Mouse (Mus musculus) testis, adult 2 months (tissue): ENCODE results near the gene Procr. TPM values are rescaled to one million over a fixed set of nuclear protein-coding genes. Genes with fewer than 3 reads are reported as not detected.

Source experiments
- H3K27ac ChIP-seq: fragments of 200-500 bp; 2 replicates; pipeline ENCODE4 v1.5.1; 2012; ENCODE audit warnings: low read depth, low read length; ENCODE audit not compliant: control insufficient read depth, insufficient read depth
- H3K27me3 ChIP-seq: fragments of 200-500 bp; 2 replicates; pipeline ENCODE4 v1.6.1; 2012; ENCODE audit warnings: mild to moderate bottlenecking, low read length, moderate library complexity; ENCODE audit not compliant: control insufficient read depth, insufficient read depth
- H3K36me3 ChIP-seq: fragments of 200-500 bp; 2 replicates; pipeline ENCODE4 v1.6.1; 2012; ENCODE audit warnings: mild to moderate bottlenecking, low read length; ENCODE audit not compliant: control insufficient read depth, insufficient read depth
- H3K4me1 ChIP-seq: fragments of 200-500 bp; 2 replicates; pipeline ENCODE4 v1.6.1; 2012; ENCODE audit warnings: low read length; ENCODE audit not compliant: control insufficient read depth, insufficient read depth
- H3K4me3 ChIP-seq: fragments of 200-500 bp; 2 replicates; pipeline ENCODE4 v1.5.1; 2012; ENCODE audit warnings: low read depth, mild to moderate bottlenecking, low read length, moderate library complexity, mixed read lengths; ENCODE audit not compliant: control insufficient read depth
- CTCF ChIP-seq: fragments of 200-500 bp; IDR thresholded peaks from 2 replicates; pipeline ENCODE4 v1.5.1; 2012; ENCODE audit warnings: low read depth, mild to moderate bottlenecking, inconsistent platforms, low read length, moderate library complexity; ENCODE audit not compliant: control insufficient read depth, insufficient read depth, insufficient replicate concordance
- POLR2A ChIP-seq: fragments of 200-500 bp; IDR thresholded peaks from 2 replicates; pipeline ENCODE4 v1.6.1; 2012; ENCODE audit warnings: low read depth, mild to moderate bottlenecking, inconsistent platforms, low read length, moderate library complexity; ENCODE audit not compliant: control insufficient read depth
- polyA plus RNA-seq: library from polyadenylated mRNA; depleted of rRNA; stranded (reverse); fragments of >200 nt; gene quantifications from 2 replicates; pipeline ENCODE4 v1.2.3, GENCODE M21; 2012; rRNA removed

The Procr gene
- polyA plus RNA-seq, 1 experiment = 0.22 TPM

DNA sequence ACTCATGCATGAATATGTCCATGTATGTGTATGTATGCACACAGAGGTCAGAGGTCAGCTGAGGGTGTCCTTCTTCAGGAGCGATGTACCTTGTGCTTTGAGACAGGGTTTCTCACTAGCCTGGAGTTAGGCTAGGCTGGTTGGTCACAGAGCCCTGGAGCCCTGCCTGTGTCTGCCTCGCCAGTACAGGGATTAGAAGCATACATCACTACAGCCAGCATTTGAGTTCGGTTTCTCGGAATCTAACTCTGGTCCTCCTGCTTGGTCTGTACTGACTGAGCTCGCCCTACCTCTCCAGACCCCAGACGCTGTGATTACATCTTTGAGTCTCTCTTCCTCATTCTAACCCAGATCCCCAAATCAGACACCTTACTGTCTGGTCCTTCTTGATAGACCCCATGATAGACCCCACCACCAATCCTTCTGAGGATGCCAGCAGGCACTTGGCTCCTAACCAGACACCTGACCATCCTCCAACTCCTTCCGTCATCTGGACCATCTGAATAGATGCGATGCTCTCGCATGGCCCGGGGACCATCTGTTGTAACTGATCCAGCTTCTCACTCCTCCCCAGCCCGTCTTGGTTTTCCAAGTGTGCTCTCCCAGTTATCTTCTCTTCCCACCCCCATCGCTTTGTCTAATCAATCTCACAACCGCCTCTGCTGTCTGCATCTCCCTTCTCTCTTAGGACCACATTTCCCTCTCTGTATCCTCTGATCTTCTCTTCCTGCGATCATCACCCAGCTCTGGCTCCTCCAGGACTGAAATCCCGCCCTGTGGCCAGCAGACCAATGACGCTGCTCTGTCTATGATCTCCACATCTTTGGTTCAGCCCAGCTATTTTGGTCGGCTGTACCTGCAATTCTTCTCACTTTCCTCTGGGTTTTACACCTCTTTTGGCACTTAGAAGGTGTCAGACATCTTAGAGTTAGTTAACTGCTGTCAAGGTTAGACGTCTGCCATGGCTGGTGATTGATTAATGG is 37.3 kb downstream of the Procr start:
- no peak overlapping the region for H3K27ac ChIP-seq
- H3K36me3 ChIP-seq = no peaks in the 10 kb centered on the region
- no peaks in the 10 kb centered on the region for H3K27me3 ChIP-seq
- H3K4me1 ChIP-seq = no peaks in the 10 kb centered on the region
- TF ChIP-seq POLR2A (no peak), CTCF (no peak)
- H3K4me3 ChIP-seq = no peak overlapping the region

DNA sequence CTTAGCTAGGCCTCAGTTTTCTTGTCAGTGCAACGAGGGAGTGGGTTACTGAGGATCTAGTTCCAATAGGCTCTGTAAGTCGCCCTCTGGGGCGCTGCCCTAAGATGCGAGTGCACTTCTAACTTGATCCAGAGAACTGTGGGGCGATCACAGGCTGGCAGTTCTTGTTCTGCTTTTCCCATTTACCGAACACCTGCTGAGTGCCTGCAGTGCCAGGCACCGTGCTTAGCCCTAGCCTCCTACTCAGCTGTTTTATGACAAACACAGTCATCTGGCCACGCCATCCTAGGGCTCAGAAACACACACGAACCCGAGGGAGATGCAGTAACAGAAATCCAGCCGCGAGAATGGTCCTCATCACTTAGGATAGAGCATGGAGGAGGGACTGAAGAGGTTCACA is 42.0 kb downstream of the Procr start:
- Histone ChIP-seq H3K27me3 (no peaks in the 10 kb centered on the region), H3K4me3 (no peak overlapping the region), H3K27ac (no peak overlapping the region), H3K4me1 (no peaks in the 10 kb centered on the region), H3K36me3 (no peaks in the 10 kb centered on the region)
- TF ChIP-seq POLR2A = no peak
- TF ChIP-seq CTCF = no peak

DNA sequence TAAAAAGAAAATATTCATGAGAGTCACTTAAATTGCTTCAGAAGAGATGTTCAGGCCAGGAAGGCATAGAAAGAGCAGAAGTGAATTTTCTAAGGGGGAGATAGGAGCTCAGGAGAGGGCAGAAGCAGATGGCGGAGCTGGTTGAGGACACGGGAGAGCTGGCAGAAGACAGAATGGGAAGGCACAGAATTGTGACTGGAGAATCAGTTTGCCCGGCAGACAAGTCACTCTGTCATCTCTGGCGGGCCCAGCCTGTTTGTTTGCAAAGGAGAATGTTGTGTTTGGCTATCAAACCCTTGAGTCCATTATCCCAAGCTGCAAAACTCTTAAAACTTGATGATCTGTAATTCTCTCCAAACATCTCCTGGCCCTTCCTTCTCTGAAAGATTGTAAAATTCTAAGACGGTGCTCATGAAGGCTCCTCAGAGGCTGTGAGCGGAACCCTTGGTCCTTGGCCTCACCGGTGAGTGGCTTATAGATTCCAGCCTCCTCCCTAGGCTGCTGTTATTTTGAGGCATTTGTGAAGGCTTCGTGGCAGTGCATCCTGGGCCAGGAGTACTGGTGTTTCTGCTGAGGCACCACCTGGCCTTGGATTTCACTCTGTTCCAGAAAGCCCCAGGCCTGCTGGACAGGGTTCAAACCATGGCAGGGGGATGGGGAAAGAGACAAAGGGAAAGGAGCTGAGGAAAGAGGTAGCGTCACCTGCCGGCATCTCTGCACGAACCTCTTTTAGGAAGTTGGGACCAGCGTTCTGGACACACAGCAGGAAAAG is 43.9 kb downstream of the Procr start:
- Histone ChIP-seq H3K27ac (no peak overlapping the region), H3K4me1 (no peaks in the 10 kb centered on the region), H3K4me3 (no peak overlapping the region), H3K36me3 (no peaks in the 10 kb centered on the region), H3K27me3 (no peaks in the 10 kb centered on the region)
- TF ChIP-seq CTCF (no peak), POLR2A (no peak)

DNA sequence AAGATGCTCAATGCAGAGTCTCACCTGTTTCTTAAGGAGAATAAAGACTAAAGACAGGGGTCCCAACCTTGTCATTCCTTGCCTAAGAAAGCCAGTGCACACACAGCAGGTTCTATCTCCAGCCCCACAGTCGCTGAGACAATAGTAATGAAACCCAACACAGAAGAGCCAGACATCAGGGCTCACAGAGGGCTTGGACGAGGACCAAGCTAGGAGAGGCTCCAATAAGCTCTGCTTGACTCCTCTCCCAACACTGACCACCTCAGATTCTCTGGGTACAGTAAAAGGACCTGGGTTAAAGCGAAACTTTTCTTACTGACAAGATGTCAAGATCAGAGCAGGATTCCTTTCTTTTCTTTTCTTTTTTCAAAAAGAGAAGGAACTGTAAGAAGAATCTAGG is 47.7 kb downstream of the Procr start:
- TF ChIP-seq POLR2A = no peak
- no peak for TF ChIP-seq CTCF
- Histone ChIP-seq H3K36me3 (no peaks in the 10 kb centered on the region), H3K4me3 (no peak overlapping the region), H3K27ac (no peak overlapping the region), H3K27me3 (no peaks in the 10 kb centered on the region), H3K4me1 (no peaks in the 10 kb centered on the region)

DNA sequence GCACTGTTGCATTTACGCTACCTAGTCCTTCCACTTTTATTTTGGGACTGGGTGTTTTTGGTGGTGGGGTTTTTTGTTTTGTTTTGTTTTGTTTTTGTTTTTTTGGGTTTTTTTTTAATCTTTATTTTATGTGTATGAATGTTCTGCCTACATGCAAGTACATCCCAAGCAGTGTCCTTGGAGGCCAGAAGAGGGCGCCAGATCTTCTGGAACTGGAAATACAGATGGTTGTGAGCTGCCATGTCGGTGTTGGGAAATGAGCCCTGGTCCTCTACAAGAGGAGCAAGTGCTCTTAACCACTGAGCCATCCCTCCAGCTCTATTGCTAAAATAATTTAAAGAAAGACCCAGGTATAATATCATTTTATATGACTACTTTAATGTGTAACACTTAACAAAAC is 51.8 kb downstream of the Procr start:
- no peak overlapping the region for H3K27ac ChIP-seq

DNA sequence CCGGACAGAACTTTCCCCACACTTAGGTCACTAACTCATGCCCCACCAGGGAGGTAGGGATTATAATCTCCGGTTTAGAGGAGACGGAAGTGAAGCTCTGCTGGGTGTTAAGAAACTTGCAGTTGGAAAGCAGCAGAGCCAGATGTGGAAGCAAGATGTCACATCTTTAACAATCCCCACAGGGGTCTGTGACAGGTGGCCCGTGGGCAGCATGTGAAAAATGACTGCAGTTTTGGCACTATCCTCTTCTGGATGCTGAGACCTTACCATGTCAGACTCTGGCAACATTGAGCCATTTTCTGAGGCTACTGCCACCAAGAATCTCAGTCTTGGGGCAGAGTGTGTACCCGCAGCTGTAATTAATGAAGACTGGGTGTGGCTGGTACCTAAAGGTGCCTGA is 53.1 kb downstream of the Procr start:
- no peaks in the 10 kb centered on the region for H3K36me3 ChIP-seq
- H3K27ac ChIP-seq = no peak overlapping the region
- no peak for TF ChIP-seq CTCF
- TF ChIP-seq POLR2A = no peak
- no peaks in the 10 kb centered on the region for H3K27me3 ChIP-seq
- no peaks in the 10 kb centered on the region; the same call in 1 of the 2 replicates for H3K4me1 ChIP-seq
- H3K4me3 ChIP-seq = no peak overlapping the region

More for the DNA sequence above, 51.8 kb downstream of the Procr start:
- H3K4me1 ChIP-seq = no peaks in the 10 kb centered on the region; the same call in 1 of the 2 replicates
- no peaks in the 10 kb centered on the region for H3K36me3 ChIP-seq
- peak; percentile 47; the same call in 1 of the 2 replicates for TF ChIP-seq CTCF
- no peak for TF ChIP-seq POLR2A
- H3K27me3 ChIP-seq = no peaks in the 10 kb centered on the region
- no peak overlapping the region for H3K4me3 ChIP-seq

Other genes starting within 250 kb of the Procr start
- 59.5 TPM in 2 replicates for gene Acss2, start 233.2 kb upstream of the Procr start, polyA plus RNA-seq
- 70.4 and 76.2 TPM in 2 replicates for gene Ggt7, start 232.9 kb upstream of the Procr start, polyA plus RNA-seq
- gene Gss, start 158.3 kb upstream of the Procr start, polyA plus RNA-seq = 4.6 and 5.3 TPM in 2 replicates
- 0.98 and 1.3 TPM in 2 replicates for gene Myh7b, start 139.9 kb upstream of the Procr start, polyA plus RNA-seq
- gene Trpc4ap, start 58.7 kb upstream of the Procr start, polyA plus RNA-seq = 82.2 and 91.7 TPM in 2 replicates
- 28.4 and 29.4 TPM in 2 replicates for gene Edem2, start 21.6 kb upstream of the Procr start, polyA plus RNA-seq
- gene Gm17581, start 15.3 kb upstream of the Procr start, polyA plus RNA-seq = not detected in 2 replicates
- 1.6 and 2.1 TPM in 2 replicates for gene Mmp24, start 24.2 kb downstream of the Procr start, polyA plus RNA-seq
- gene BC029722, start 68.3 kb downstream of the Procr start, polyA plus RNA-seq = 24.4 and 29.9 TPM in 2 replicates
- 41.2 and 44.7 TPM in 2 replicates for gene Eif6, start 75.8 kb downstream of the Procr start, polyA plus RNA-seq
- not detected in 2 replicates for gene Fam83c, start 83.7 kb downstream of the Procr start, polyA plus RNA-seq
- 48.6 and 52.9 TPM in 2 replicates for gene Uqcc1, start 179.2 kb downstream of the Procr start, polyA plus RNA-seq
- 0.17 and 0.19 TPM in 2 replicates for gene Gm15557, start 189.6 kb downstream of the Procr start, polyA plus RNA-seq
- gene Gdf5, start 194.2 kb downstream of the Procr start, polyA plus RNA-seq = 0.17 and 0.46 TPM in 2 replicates
- gene Cep250, start 205.3 kb downstream of the Procr start, polyA plus RNA-seq = 5.8 and 6.4 TPM in 2 replicates